Mouse (Mus musculus) MEL (cell line): Measurements from ENCODE around the gene Stx2. TPM values are rescaled to one million over a fixed set of nuclear protein-coding genes. Genes with fewer than 3 reads are reported as not detected.

Experiments used
- DNase-seq: peaks from one replicate; pipeline ENCODE4 v3.0.0; 2011; ENCODE audit warnings: low read depth, low spot score
- H3K27ac ChIP-seq: 2 replicates; pipeline ENCODE4 v1.5.1; 2012; ENCODE audit warnings: low read depth, mild to moderate bottlenecking, control low read depth, low read length, moderate library complexity; ENCODE audit not compliant: control insufficient read depth
- H3K27me3 ChIP-seq, 2 experiments: fragments of 150-350 bp in 1 of 2; sonication (generic) in 1 of 2; 2 replicates each; pipeline ENCODE4 v1.6.1; 2012; ENCODE audit warnings: low read length in 2 of 2, mild to moderate bottlenecking in 2 of 2, improper control_type of control experiment in 1 of 2, moderate library complexity in 1 of 2; ENCODE audit not compliant: insufficient read depth in 2 of 2, control insufficient read depth in 1 of 2
- H3K36me3 ChIP-seq, 2 experiments: 2 replicates each; pipeline ENCODE4 v1.6.1; 2012 to 2014; ENCODE audit warnings: low read length in 2 of 2, improper control_type of control experiment in 1 of 2, inconsistent platforms in 1 of 2, mild to moderate bottlenecking in 1 of 2; ENCODE audit not compliant: insufficient read depth in 2 of 2, control insufficient read depth in 1 of 2
- H3K4me1 ChIP-seq, 2 experiments: fragments of 150-350 bp in 1 of 2; sonication (generic) in 1 of 2; 2 replicates each; pipeline ENCODE4 v1.6.1; 2012; ENCODE audit warnings: low read length in 2 of 2, improper control_type of control experiment in 1 of 2, mild to moderate bottlenecking in 1 of 2; ENCODE audit not compliant: insufficient read depth in 2 of 2, control insufficient read depth in 1 of 2
- H3K4me3 ChIP-seq, 2 experiments: fragments of 150-350 bp in 1 of 2; sonication (generic) in 1 of 2; 2 replicates each; pipeline ENCODE4 v1.5.1; 2012; ENCODE audit warnings: low read depth in 2 of 2, low read length in 2 of 2, mild to moderate bottlenecking in 2 of 2, moderate library complexity in 2 of 2, control low read depth in 1 of 2, improper control_type of control experiment in 1 of 2; ENCODE audit not compliant: control insufficient read depth in 1 of 2, insufficient read depth in 1 of 2
- H3K79me2 ChIP-seq: 2 replicates; pipeline ENCODE4 v1.6.1; 2012; ENCODE audit warnings: mild to moderate bottlenecking, low read length, moderate library complexity; ENCODE audit not compliant: control insufficient read depth, poor library complexity, insufficient read depth
- H3K9ac ChIP-seq: 2 replicates; pipeline ENCODE4 v1.6.1; 2012; ENCODE audit warnings: low read depth, mild to moderate bottlenecking, control low read depth, low read length, moderate library complexity; ENCODE audit not compliant: control insufficient read depth, poor library complexity, severe bottlenecking
- H3K9me3 ChIP-seq: fragments of 150-350 bp; sonication (generic); replicated peaks from 2 replicates; pipeline ENCODE4 v1.6.1; 2012; ENCODE audit warnings: mild to moderate bottlenecking, low read length, improper control_type of control experiment, moderate library complexity; ENCODE audit not compliant: insufficient read depth
- BHLHE40 ChIP-seq: IDR thresholded peaks from 2 replicates; pipeline ENCODE4 v1.6.1; 2012; ENCODE audit warnings: low read depth, mild to moderate bottlenecking, inconsistent platforms, low read length, improper control_type of control experiment, borderline replicate concordance
- CTCF ChIP-seq, 3 experiments: IDR thresholded peaks in 2 of 3; conservative IDR thresholded peaks in 1 of 3; 2 replicates each; pipeline ENCODE4 v1.5.1; 2011 to 2012; ENCODE audit warnings: low read length in 3 of 3, low read depth in 2 of 3, mild to moderate bottlenecking in 2 of 3, improper control_type of control experiment in 1 of 3, inconsistent platforms in 1 of 3, mixed read lengths in 1 of 3, moderate library complexity in 1 of 3; ENCODE audit not compliant: control insufficient read depth in 1 of 3, insufficient read depth in 1 of 3, poor library complexity in 1 of 3, severe bottlenecking in 1 of 3
- ELF1 ChIP-seq: IDR thresholded peaks from 2 replicates; pipeline ENCODE4 v1.6.1; 2014; ENCODE audit warnings: low read depth, mild to moderate bottlenecking, inconsistent platforms, low read length, improper control_type of control experiment, moderate library complexity
- EP300 ChIP-seq, 2 experiments: IDR thresholded peaks; 2 replicates each; pipeline ENCODE4 v1.6.1; 2011; ENCODE audit warnings: improper control_type of control experiment in 2 of 2, low read length in 2 of 2, low read depth in 1 of 2, mild to moderate bottlenecking in 1 of 2
- ETS1 ChIP-seq: IDR thresholded peaks from 2 replicates; pipeline ENCODE4 v1.6.1; 2012; ENCODE audit warnings: low read depth, mild to moderate bottlenecking, inconsistent platforms, low read length, improper control_type of control experiment, moderate library complexity
- GATA1 ChIP-seq: IDR thresholded peaks from 2 replicates; pipeline ENCODE4 v1.6.1; 2011; ENCODE audit warnings: low read depth, low read length, improper control_type of control experiment
- JUND ChIP-seq: IDR thresholded peaks from 2 replicates; pipeline ENCODE4 v1.6.1; 2011; ENCODE audit warnings: low read depth, mild to moderate bottlenecking, improper control_type of control experiment, low read length
- MAX ChIP-seq: IDR thresholded peaks from 2 replicates; pipeline ENCODE4 v1.6.1; 2011; ENCODE audit warnings: low read length, improper control_type of control experiment
- MEF2A ChIP-seq: IDR thresholded peaks from 2 replicates; pipeline ENCODE4 v1.6.1; 2014; ENCODE audit warnings: low read depth, mild to moderate bottlenecking, inconsistent platforms, low read length, improper control_type of control experiment; ENCODE audit not compliant: poor library complexity, insufficient replicate concordance, severe bottlenecking; ENCODE audit errors: extremely low read depth
- MYC ChIP-seq: IDR thresholded peaks from 2 replicates; pipeline ENCODE4 v1.6.1; 2011; ENCODE audit warnings: low read depth, mild to moderate bottlenecking, low read length, improper control_type of control experiment, moderate library complexity
- POLR2A ChIP-seq, 2 experiments: IDR thresholded peaks; 2 replicates each; pipeline ENCODE4 v1.6.1; 2011 to 2012; ENCODE audit warnings: low read length in 2 of 2, mild to moderate bottlenecking in 2 of 2, control low read depth in 1 of 2, improper control_type of control experiment in 1 of 2, low read depth in 1 of 2, moderate library complexity in 1 of 2; ENCODE audit not compliant: control insufficient read depth in 1 of 2, insufficient read depth in 1 of 2, poor library complexity in 1 of 2
- POLR2AphosphoS5 ChIP-seq: IDR thresholded peaks from 2 replicates; pipeline ENCODE4 v1.6.1; 2012; ENCODE audit warnings: low read depth, borderline replicate concordance, mild to moderate bottlenecking, inconsistent platforms, low read length, moderate library complexity, mixed read lengths
- TAL1 ChIP-seq: IDR thresholded peaks from 2 replicates; pipeline ENCODE4 v1.6.1; 2012; ENCODE audit warnings: mild to moderate bottlenecking, inconsistent platforms, low read length, moderate library complexity, mixed read lengths
- TCF12 ChIP-seq: IDR thresholded peaks from 2 replicates; pipeline ENCODE4 v1.6.1; 2014; ENCODE audit warnings: low read depth, mild to moderate bottlenecking, inconsistent platforms, low read length, improper control_type of control experiment, moderate library complexity
- USF2 ChIP-seq, 2 experiments: IDR thresholded peaks; 2 replicates each; pipeline ENCODE4 v1.6.1; 2011 to 2012; ENCODE audit warnings: improper control_type of control experiment in 2 of 2, low read length in 2 of 2, borderline replicate concordance in 1 of 2, inconsistent platforms in 1 of 2, low read depth in 1 of 2, mild to moderate bottlenecking in 1 of 2; ENCODE audit not compliant: insufficient read depth in 1 of 2
- ZKSCAN1 ChIP-seq: IDR thresholded peaks from 2 replicates; pipeline ENCODE4 v1.6.1; 2012; ENCODE audit warnings: low read depth, mild to moderate bottlenecking, inconsistent platforms, low read length, improper control_type of control experiment, moderate library complexity
- ZMIZ1 ChIP-seq: IDR thresholded peaks from 2 replicates; pipeline ENCODE4 v1.6.1; 2012; ENCODE audit warnings: low read depth, mild to moderate bottlenecking, inconsistent platforms, low read length, improper control_type of control experiment, moderate library complexity
- ZNF384 ChIP-seq: IDR thresholded peaks from 2 replicates; pipeline ENCODE4 v1.6.1; 2012; ENCODE audit warnings: low read depth, mild to moderate bottlenecking, inconsistent platforms, low read length, improper control_type of control experiment
- polyA plus RNA-seq, 2 experiments: library from polyadenylated mRNA; stranded (reverse) in 1 of 2; unstranded in 1 of 2; fragments of >175 nt in 1 of 2; fragments of >200 nt in 1 of 2; gene quantifications; 2 replicates each; pipeline versions ENCODE4 v1.2.1 to v1.2.4; 2012; ENCODE audit warnings: low replicate concordance in 2 of 2, low read depth in 1 of 2; ENCODE audit not compliant: insufficient read length in 2 of 2, insufficient read depth in 1 of 2, missing spikeins in 1 of 2
- total RNA-seq: library from RNA; depleted of rRNA; stranded (reverse); fragments of 300-350 nt; gene quantifications from 2 replicates; pipeline ENCODE4 v1.2.3, GENCODE M21; 2012

The Stx2 gene
- total and polyA plus RNA-seq, 3 experiments: 84.8 to 97.1 TPM; not detected in 1

GRCm38 (mm10) chr5:128953278-128954070 lies 54.9 kb downstream of the Stx2 start, which contains the start of gene Rimbp2:
Gene Rimbp2 (minus strand): TSS chr5:128953486.
- no peaks in the 10 kb centered on the region for H3K79me2 ChIP-seq
- TF ChIP-seq EP300 (IDR thresholded peaks at IDR 0.05; ENCODE audit: low read depth in 1 of 2, low read length in 2 of 2) (no peak), ZNF384 (no peak), TCF12 (no peak), ETS1 (no peak), MAX (no peak), MYC (no peak), BHLHE40 (no peak), MEF2A (no peak), TAL1 (no peak), GATA1 (no peak), POLR2A (IDR thresholded peaks at IDR 0.05; ENCODE audit: control insufficient read depth in 1 of 2, insufficient read depth in 1 of 2, low read depth in 1 of 2, low read length in 2 of 2, poor library complexity in 1 of 2) (no peak)
- TF ChIP-seq, all 39 proteins: peak for 0

GRCm38 (mm10) chr5:128952291-128953195 lies 55.8 kb downstream of the Stx2 start:
- TF ChIP-seq GATA1 (no peak), ZMIZ1 (no peak), BHLHE40 (no peak), POLR2AphosphoS5 (no peak), JUND (no peak), TAL1 (no peak), ZNF384 (no peak), USF2 (IDR thresholded peaks at IDR 0.05; ENCODE audit: borderline replicate concordance in 1 of 2, insufficient read depth in 1 of 2, low read depth in 1 of 2, low read length in 2 of 2) (no peak), ELF1 (no peak), MAX (no peak), MYC (no peak), ZKSCAN1 (no peak), TCF12 (no peak), CTCF (IDR thresholded peaks at IDR 0.05 in 2 of 3, conservative IDR thresholded peaks at IDR 0.05 in 1 of 3; ENCODE audit: control insufficient read depth in 1 of 3, insufficient read depth in 1 of 3, low read depth in 2 of 3, low read length in 3 of 3, poor library complexity in 1 of 3, severe bottlenecking in 1 of 3) (no peak)
- no peaks in the 10 kb centered on the region for H3K79me2 ChIP-seq
- no peaks in the 10 kb centered on the region for H3K9me3 ChIP-seq
- no peaks in the 10 kb centered on the region for H3K27me3 ChIP-seq
- no peaks in the 10 kb centered on the region for H3K4me1 ChIP-seq
- H3K9ac ChIP-seq: no peak overlapping the region
- H3K36me3 ChIP-seq: no peaks in the 10 kb centered on the region
- no peak overlapping the region for H3K4me3 ChIP-seq
- no peak overlapping the region for H3K27ac ChIP-seq
- no peak for DNase-seq

More at GRCm38 (mm10) chr5:128953278-128954070, 54.9 kb downstream of the Stx2 start, which contains the start of gene Rimbp2:
- Histone ChIP-seq H3K4me1 (no peaks in the 10 kb centered on the region), H3K36me3 (no peaks in the 10 kb centered on the region), H3K27me3 (no peaks in the 10 kb centered on the region), H3K9ac (no peak within 1 kb of the TSS), H3K27ac (no peak within 1 kb of the TSS), H3K4me3 (no peak within 1 kb of the TSS), H3K9me3 (no peaks in the 10 kb centered on the region)
- no peak for DNase-seq
